Mouse (Mus musculus) myocyte (in vitro differentiated cells): Measurements from ENCODE around the gene Wee2.

ENCODE experiments used
- E2F4 ChIP-seq: IDR thresholded peaks from one replicate; pipeline ENCODE4 v1.6.1; 2011; ENCODE audit warnings: mild to moderate bottlenecking, control low read depth, moderate library complexity; ENCODE audit not compliant: insufficient read depth
- POLR2A ChIP-seq: IDR thresholded peaks from one replicate; pipeline ENCODE4 v1.6.1; 2011; ENCODE audit warnings: low read depth, mild to moderate bottlenecking, control low read depth, moderate library complexity; ENCODE audit not compliant: insufficient read length

DNA sequence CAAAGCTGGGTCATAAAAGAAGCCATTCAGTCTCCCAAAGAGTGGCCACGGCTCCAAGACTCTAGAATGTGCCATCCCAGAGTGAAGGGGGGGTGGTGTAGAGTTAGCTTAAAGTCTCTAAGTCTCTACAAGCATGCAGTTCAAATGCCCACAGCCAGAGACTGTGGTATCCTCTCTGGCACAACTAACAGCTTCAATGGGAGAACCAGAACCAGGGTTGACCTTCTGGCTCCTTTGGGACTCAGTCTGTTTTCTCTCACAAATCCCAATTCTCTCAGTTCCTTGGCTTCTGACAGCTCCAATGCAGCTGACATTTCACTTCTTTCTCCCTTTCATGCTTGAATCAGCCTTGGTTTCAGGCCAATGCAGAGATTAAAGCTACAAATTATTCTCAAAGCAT lies 15.9 kb upstream of the Wee2 start:
- no peak for TF ChIP-seq POLR2A
- TF ChIP-seq E2F4 = no peak
